Mouse (Mus musculus) intestine, embryonic 16.5 days (tissue): ENCODE measurements around the gene Bivm. TPM values are rescaled to one million over a fixed set of nuclear protein-coding genes. Genes with fewer than 3 reads are reported as not detected.

ENCODE experiments used
- ATAC-seq: fragments of 200-750 bp; cut with Nextera tagmentation; 2 replicates; pipeline ENCODE4 v1.8.0; 2017; ENCODE audit warnings: moderate TSS enrichment, moderate library complexity
- H3K27ac ChIP-seq: fragments of 300-500 bp; sonication (generic); 2 replicates; pipeline ENCODE4 v1.5.1; 2014; ENCODE audit warnings: mild to moderate bottlenecking, low read length
- H3K27me3 ChIP-seq: fragments of 300-500 bp; sonication (generic); replicated peaks from 2 replicates; pipeline ENCODE4 v1.6.1; 2014; ENCODE audit warnings: low read length, control low read depth, mixed read lengths; ENCODE audit not compliant: control insufficient read depth, insufficient read depth
- H3K36me3 ChIP-seq: fragments of 300-500 bp; sonication (generic); 2 replicates; pipeline ENCODE4 v1.6.1; 2014; ENCODE audit warnings: low read length, control low read depth; ENCODE audit not compliant: control insufficient read depth, insufficient read depth
- H3K4me1 ChIP-seq: fragments of 300-500 bp; sonication (generic); 2 replicates; pipeline ENCODE4 v1.6.1; 2014; ENCODE audit warnings: low read length, control low read depth, mixed read lengths; ENCODE audit not compliant: control insufficient read depth, insufficient read depth
- H3K4me2 ChIP-seq: fragments of 300-500 bp; sonication (generic); 2 replicates; pipeline ENCODE4 v1.6.1; 2014; ENCODE audit warnings: low read depth, low read length, control low read depth
- H3K4me3 ChIP-seq: fragments of 300-500 bp; sonication (generic); 2 replicates; pipeline ENCODE4 v1.5.1; 2014; ENCODE audit warnings: mild to moderate bottlenecking, low read length
- H3K9ac ChIP-seq: fragments of 300-500 bp; sonication (generic); 2 replicates; pipeline ENCODE4 v1.6.1; 2014; ENCODE audit warnings: low read depth, low read length
- H3K9me3 ChIP-seq: fragments of 300-500 bp; sonication (generic); 2 replicates; pipeline ENCODE4 v1.6.1; 2016; ENCODE audit warnings: low read length, control low read depth; ENCODE audit not compliant: control insufficient read depth
- WGBS: fragments of 180-500 bp; shearing (Covaris S2); extraction: QIAGEN DNeasy Blood & Tissue Kit; methylation state at CpG from one replicate; pipeline ENCODE4 v1.1.7; 2014; 5-methylcytosine and 5-hydroxymethylcytosine counted together
- polyA plus RNA-seq: library from polyadenylated mRNA; unstranded; fragments of >200 nt; fragmentation: Nextera tagmentation; extraction: Ambion mirVana; gene quantifications from 2 replicates; pipeline ENCODE4 v1.2.1, GENCODE M21; 2015

Gene Bivm
- polyA plus RNA-seq, 1 experiment from 2014 or later: 15.2 TPM

DNA sequence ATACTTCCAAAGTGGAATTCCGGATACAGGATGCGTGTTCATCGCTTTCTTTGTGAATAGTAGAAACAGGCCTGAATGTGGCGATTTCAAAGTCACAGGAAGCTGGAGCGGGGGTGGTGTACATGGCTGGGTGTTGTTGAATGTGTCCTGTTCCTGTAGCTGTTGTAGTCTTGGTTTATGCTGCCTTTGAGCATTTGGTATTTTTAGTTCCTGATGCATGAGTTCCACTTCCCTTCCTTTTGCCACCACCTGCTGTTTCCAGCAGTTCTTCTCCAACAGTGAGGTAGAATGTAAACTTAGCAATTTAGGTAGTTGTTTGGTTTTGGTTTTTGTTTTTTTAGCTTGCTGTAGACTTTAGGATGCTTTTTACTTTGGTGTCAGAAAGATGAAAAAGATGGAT lies 43.6 kb downstream of the Bivm start:
- no peak overlapping the region for H3K27ac ChIP-seq
- no peak for ATAC-seq
- H3K27me3 ChIP-seq: no peaks in the 10 kb centered on the region
- peaks cover 17% of the 10 kb centered on the region for H3K36me3 ChIP-seq
- H3K9me3 ChIP-seq: no peaks in the 10 kb centered on the region; the same call in 1 of the 2 replicates
- H3K4me3 ChIP-seq: no peak overlapping the region
- no peak overlapping the region for H3K9ac ChIP-seq
- H3K4me1 ChIP-seq: no peaks in the 10 kb centered on the region
- no peak overlapping the region for H3K4me2 ChIP-seq
- WGBS: 94% methylated on average over 5 of the region's 5 CpGs

GRCm38 (mm10) chr1:44167859-44168383 lies 49.2 kb downstream of the Bivm start:
- peaks cover 14% of the 10 kb centered on the region for H3K36me3 ChIP-seq
- 92% methylated on average over 3 of the region's 3 CpGs for WGBS
- no peak overlapping the region for H3K9ac ChIP-seq
- no peaks in the 10 kb centered on the region for H3K27me3 ChIP-seq
- no peak overlapping the region for H3K4me2 ChIP-seq
- peaks cover 3% of the 10 kb centered on the region for H3K9me3 ChIP-seq
- no peak for ATAC-seq
- H3K4me3 ChIP-seq: no peak overlapping the region
- no peak overlapping the region for H3K27ac ChIP-seq
- H3K4me1 ChIP-seq: no peaks in the 10 kb centered on the region

- no peak for ATAC-seq
- no peak overlapping the region for H3K9ac ChIP-seq
- no peaks in the 10 kb centered on the region for H3K4me1 ChIP-seq
- no peak overlapping the region for H3K27ac ChIP-seq
- H3K27me3 ChIP-seq: no peaks in the 10 kb centered on the region
- WGBS: 93% methylated on average over 4 of the region's 4 CpGs
- H3K4me3 ChIP-seq: no peak overlapping the region
- H3K4me2 ChIP-seq: no peak overlapping the region
- H3K9me3 ChIP-seq: peaks cover 3% of the 10 kb centered on the region
- peaks cover 14% of the 10 kb centered on the region for H3K36me3 ChIP-seq
These were observed 53.9 kb downstream of the Bivm start for GRCm38 (mm10) chr1:44172656-44173055.

DNA sequence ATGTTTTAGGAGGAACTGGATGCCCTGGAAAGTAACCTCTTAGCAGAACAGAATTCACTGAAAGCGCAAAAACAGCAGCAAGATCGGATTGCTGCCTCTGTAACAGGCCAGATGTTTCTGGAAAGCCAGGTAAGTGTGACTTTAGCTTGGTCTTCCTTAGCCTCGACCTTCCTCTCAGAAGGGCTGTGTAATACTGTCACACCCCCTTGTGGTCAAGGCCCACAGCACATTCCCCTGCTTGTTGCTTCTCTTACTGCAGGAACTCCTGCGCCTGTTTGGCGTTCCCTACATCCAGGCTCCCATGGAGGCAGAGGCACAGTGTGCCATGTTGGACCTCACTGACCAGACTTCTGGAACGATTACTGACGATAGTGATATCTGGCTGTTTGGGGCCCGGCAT lies 55.1 kb downstream of the Bivm start:
- no peaks in the 10 kb centered on the region for H3K4me1 ChIP-seq
- ATAC-seq: no peak
- H3K4me3 ChIP-seq: no peak overlapping the region
- H3K9me3 ChIP-seq: peaks cover 3% of the 10 kb centered on the region; the same call in 1 of the 2 replicates
- H3K36me3 ChIP-seq: peaks cover 10% of the 10 kb centered on the region
- WGBS: 85% methylated on average over 8 of the region's 8 CpGs
- H3K27me3 ChIP-seq: no peaks in the 10 kb centered on the region
- no peak overlapping the region for H3K27ac ChIP-seq
- H3K4me2 ChIP-seq: no peak overlapping the region
- H3K9ac ChIP-seq: no peak overlapping the region

DNA sequence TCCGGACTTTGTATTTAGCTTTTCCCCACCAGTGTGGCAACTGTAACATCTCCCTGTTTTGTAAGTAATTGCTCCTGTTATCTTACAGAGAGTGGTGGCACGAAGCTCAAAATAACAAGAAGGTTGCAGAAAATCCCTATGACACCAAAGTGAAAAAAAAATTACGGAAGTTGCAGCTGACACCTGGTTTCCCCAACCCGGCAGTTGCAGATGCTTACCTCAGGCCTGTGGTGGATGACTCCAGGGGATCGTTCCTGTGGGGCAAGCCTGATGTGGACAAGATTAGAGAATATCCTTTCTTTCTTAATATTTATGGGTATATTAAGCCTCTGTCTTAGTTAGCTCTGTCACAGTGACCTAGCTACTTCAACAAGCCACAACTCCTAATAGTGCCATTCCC lies 59.3 kb downstream of the Bivm start:
- Histone ChIP-seq H3K4me3 (no peak overlapping the region), H3K9ac (no peak overlapping the region)
- WGBS: 91% methylated on average over 5 of the region's 5 CpGs

DNA sequence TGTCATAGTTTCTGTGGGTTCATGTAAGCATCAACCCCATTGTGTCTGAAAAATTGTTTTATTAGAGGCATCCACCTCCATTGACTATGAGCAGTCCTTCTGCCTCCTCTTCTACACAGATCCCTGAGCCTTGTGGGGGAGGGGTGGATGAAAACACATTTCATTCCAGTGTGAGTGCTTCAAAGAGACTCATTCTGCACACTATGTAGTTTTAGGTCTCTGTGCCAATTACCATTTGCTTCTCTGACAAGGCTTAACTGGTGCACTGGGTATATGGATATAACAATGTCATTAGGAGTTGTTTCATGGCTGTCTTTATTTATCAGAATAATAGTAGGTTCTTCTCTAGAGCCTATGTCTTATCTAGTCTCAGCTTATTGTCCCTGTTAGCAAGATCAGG lies 67.6 kb downstream of the Bivm start:
- H3K4me2 ChIP-seq: no peak overlapping the region
- H3K4me3 ChIP-seq: no peak overlapping the region
- H3K27ac ChIP-seq: no peak overlapping the region
- no peak overlapping the region for H3K9ac ChIP-seq
- no peaks in the 10 kb centered on the region for H3K36me3 ChIP-seq
- no peaks in the 10 kb centered on the region for H3K9me3 ChIP-seq
- H3K4me1 ChIP-seq: no peaks in the 10 kb centered on the region
- no peak for ATAC-seq
- H3K27me3 ChIP-seq: no peaks in the 10 kb centered on the region

More for the DNA sequence above, 59.3 kb downstream of the Bivm start:
- Histone ChIP-seq H3K36me3 (peaks cover 14% of the 10 kb centered on the region), H3K27me3 (no peaks in the 10 kb centered on the region), H3K9me3 (no peaks in the 10 kb centered on the region), H3K4me2 (no peak overlapping the region), H3K27ac (no peak overlapping the region), H3K4me1 (no peaks in the 10 kb centered on the region)
- ATAC-seq: no peak

Other genes with a start within 250 kb of the Bivm start
- 51.1 and 52.8 TPM in 2 replicates for gene Tpp2, start 185.3 kb upstream of the Bivm start, polyA plus RNA-seq
- 0.33 and 0.49 TPM in 2 replicates for gene Mettl21c, start 98.9 kb upstream of the Bivm start, polyA plus RNA-seq
- 0.06 TPM in 1 of 2 replicates, not detected in the other for gene Gm8251, start 57.0 kb upstream of the Bivm start, polyA plus RNA-seq
- gene Tex30, start 16.5 kb upstream of the Bivm start, polyA plus RNA-seq: 58.4 and 71.5 TPM in 2 replicates
- gene Kdelc1, start 149 bp upstream of the Bivm start, polyA plus RNA-seq: 39.9 and 45.6 TPM in 2 replicates
- gene Ercc5, start 28.8 kb downstream of the Bivm start, polyA plus RNA-seq: 10.5 and 12.0 TPM in 2 replicates
- not detected in 2 replicates for gene Mettl21e, start 100.0 kb downstream of the Bivm start, polyA plus RNA-seq